Comparison of ENCODE assay signal across 8 mouse cellular contexts in the genomic region with DNA sequence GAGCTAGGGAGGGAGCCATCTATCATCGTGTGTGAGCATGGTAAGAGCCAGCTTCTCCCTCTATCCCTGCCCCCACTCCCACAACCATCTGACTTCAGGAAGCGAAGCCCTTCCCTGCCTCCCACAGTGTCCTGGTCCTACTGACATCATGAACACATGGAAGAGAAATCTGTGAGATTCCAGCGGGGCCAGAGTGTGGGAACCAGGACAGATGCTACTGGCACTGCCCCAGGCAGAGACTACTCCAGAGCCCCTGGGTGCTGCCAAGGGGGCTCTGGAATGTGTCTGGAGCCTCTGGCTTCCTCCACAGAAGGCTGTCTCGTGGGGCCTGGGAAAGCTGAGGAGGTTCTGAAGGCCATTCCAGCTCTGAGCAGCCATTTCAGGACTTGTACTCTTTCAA. TPM values are rescaled to one million over a fixed set of nuclear protein-coding genes. Genes with fewer than 3 reads are reported as not detected.
A peak's percentile ranks its signal among the peaks of the same experiment; 100 is the strongest.
DNase-seq lines count a peak whose midpoint lies in the region; ATAC-seq and TF ChIP-seq lines count a peak whose summit lies in the region.

No protein-coding gene starts in this region.

- no peak overlapping the region for H3K4me3 ChIP-seq in hindbrain, embryonic 13.5 days
- no peak overlapping the region for H3K4me3 ChIP-seq in hindbrain, embryonic 11.5 days (ENCODE audit: low read depth, low read length)
- H3K4me3 ChIP-seq in lung, embryonic 15.5 days, result no peak overlapping the region
- no peak overlapping the region for H3K4me3 ChIP-seq in liver, postnatal 0 days (ENCODE audit: low read depth, low read length)
- no peak overlapping the region for H3K4me3 ChIP-seq in forebrain, embryonic 15.5 days

- 0 out of 2 replicates have a peak overlapping the region, but pooled peaks have one; percentile 12 for H3K27ac ChIP-seq in hindbrain, embryonic 13.5 days
- no peak overlapping the region for H3K27ac ChIP-seq in hindbrain, embryonic 11.5 days (ENCODE audit: low read depth, low read length)
- H3K27ac ChIP-seq in lung, embryonic 15.5 days, result peak overlapping the region; percentile 35
- H3K27ac ChIP-seq in liver, postnatal 0 days (ENCODE audit: low read depth), result no peak overlapping the region
- H3K27ac ChIP-seq in forebrain, embryonic 15.5 days (replicated peaks), result no peak overlapping the region

- H3K9me3 ChIP-seq in hindbrain, embryonic 13.5 days, result no peaks in the 10 kb centered on the region
- H3K9me3 ChIP-seq in hindbrain, embryonic 11.5 days (ENCODE audit: control insufficient read depth, low read length), result no peaks in the 10 kb centered on the region
- H3K9me3 ChIP-seq in lung, embryonic 15.5 days, result no peaks in the 10 kb centered on the region
- no peaks in the 10 kb centered on the region for H3K9me3 ChIP-seq in liver, postnatal 0 days (ENCODE audit: low read length)
- H3K9me3 ChIP-seq in forebrain, embryonic 15.5 days, result no peaks in the 10 kb centered on the region

- peaks cover 12% of the 10 kb centered on the region for H3K4me1 ChIP-seq in hindbrain, embryonic 13.5 days (replicated peaks)
- peaks cover 3% of the 10 kb centered on the region; the same call in 1 of the 2 replicates for H3K4me1 ChIP-seq in hindbrain, embryonic 11.5 days (replicated peaks; ENCODE audit: control insufficient read depth, insufficient read depth, low read length)
- peaks cover 35% of the 10 kb centered on the region for H3K4me1 ChIP-seq in lung, embryonic 15.5 days
- no peaks in the 10 kb centered on the region for H3K4me1 ChIP-seq in liver, postnatal 0 days (ENCODE audit: insufficient read depth)
- H3K4me1 ChIP-seq in forebrain, embryonic 15.5 days, result no peaks in the 10 kb centered on the region

- H3K9ac ChIP-seq in hindbrain, embryonic 13.5 days, result no peak overlapping the region
- no peak overlapping the region for H3K9ac ChIP-seq in hindbrain, embryonic 11.5 days (ENCODE audit: low read depth, low read length)
- no peak overlapping the region for H3K9ac ChIP-seq in lung, embryonic 15.5 days
- no peak overlapping the region for H3K9ac ChIP-seq in liver, postnatal 0 days (replicated peaks)
- no peak overlapping the region for H3K9ac ChIP-seq in forebrain, embryonic 15.5 days (replicated peaks)

- TF ChIP-seq EP300 in liver, postnatal 0 days (IDR thresholded peaks at IDR 0.05; ENCODE audit: low read depth), result no peak

- peaks cover 24% of the 10 kb centered on the region for H3K27me3 ChIP-seq in hindbrain, embryonic 13.5 days
- peaks cover 5% of the 10 kb centered on the region; the same call in 1 of the 2 replicates for H3K27me3 ChIP-seq in hindbrain, embryonic 11.5 days (ENCODE audit: control insufficient read depth, insufficient read depth, low read length)
- peaks cover 7% of the 10 kb centered on the region; the same call in 1 of the 2 replicates for H3K27me3 ChIP-seq in lung, embryonic 15.5 days
- H3K27me3 ChIP-seq in liver, postnatal 0 days (ENCODE audit: insufficient read depth, low read length), result 0 out of 2 replicates have a peak, but pooled peaks cover 6% of the 10 kb centered on the region
- peaks cover 6% of the 10 kb centered on the region; the same call in 1 of the 2 replicates for H3K27me3 ChIP-seq in forebrain, embryonic 15.5 days

- TF ChIP-seq CTCF in liver, postnatal 0 days (IDR thresholded peaks at IDR 0.05; ENCODE audit: low read depth), result no peak

- DNase-seq in hindbrain, embryonic 11.5 days (ENCODE audit: low spot score), result no peak
- peak; percentile 45 for DNase-seq in brain, adult 2 months (ENCODE audit: low read depth, low spot score)
- DNase-seq in heart, adult 8-10 months (ENCODE audit: low spot score), result peak; percentile 81
- DNase-seq in liver, postnatal 0 days, result no peak
- DNase-seq in left cerebral cortex, postnatal 14 days (ENCODE audit: low spot score in 2 of 2), result no peak

- WGBS in hindbrain, embryonic 13.5 days, result 48% methylated on average over 4 of the region's 4 CpGs
- 42% methylated on average over 4 of the region's 4 CpGs for WGBS in hindbrain, embryonic 11.5 days
- 32% methylated on average over 4 of the region's 4 CpGs for WGBS in lung, embryonic 15.5 days
- WGBS in liver, postnatal 0 days (ENCODE audit: insufficient replicate concordance), result 39% methylated on average over 4 of the region's 4 CpGs
- 56% methylated on average over 4 of the region's 4 CpGs for WGBS in forebrain, embryonic 15.5 days

- no peaks in the 10 kb centered on the region for H3K36me3 ChIP-seq in hindbrain, embryonic 13.5 days
- H3K36me3 ChIP-seq in hindbrain, embryonic 11.5 days (ENCODE audit: control insufficient read depth, insufficient read depth, low read length), result no peaks in the 10 kb centered on the region
- no peaks in the 10 kb centered on the region for H3K36me3 ChIP-seq in lung, embryonic 15.5 days
- H3K36me3 ChIP-seq in liver, postnatal 0 days (replicated peaks; ENCODE audit: insufficient read depth, low read length), result no peaks in the 10 kb centered on the region
- no peaks in the 10 kb centered on the region for H3K36me3 ChIP-seq in forebrain, embryonic 15.5 days

- ATAC-seq in hindbrain, embryonic 13.5 days (ENCODE audit: low FRiP score), result no peak
- ATAC-seq in hindbrain, embryonic 11.5 days (ENCODE audit: low FRiP score), result no peak
- peak; percentile 50; the same call in 1 of the 2 replicates for ATAC-seq in lung, embryonic 15.5 days (ENCODE audit: borderline replicate concordance, extremely low read depth, low FRiP score, low TSS enrichment)
- no peak for ATAC-seq in liver, postnatal 0 days
- no peak for ATAC-seq in forebrain, embryonic 15.5 days (replicated peaks)

- no peak overlapping the region for H3K4me2 ChIP-seq in hindbrain, embryonic 13.5 days
- no peak overlapping the region for H3K4me2 ChIP-seq in hindbrain, embryonic 11.5 days (replicated peaks; ENCODE audit: low read depth, low read length)
- no peak overlapping the region for H3K4me2 ChIP-seq in lung, embryonic 15.5 days
- no peak overlapping the region for H3K4me2 ChIP-seq in liver, postnatal 0 days (ENCODE audit: low read depth, low read length)
- H3K4me2 ChIP-seq in forebrain, embryonic 15.5 days (replicated peaks), result no peak overlapping the region

- intact Hi-C loops in left cerebral cortex, postnatal 14 days (cut with DNase I), result no loop called here

RNA-seq across cellular contexts. Expression of gene Heyl, which starts 5.6 kb away (rescaled TPM):
- 8.0 and 8.8 TPM in 2 replicates for polyA plus RNA-seq in hindbrain, embryonic 13.5 days (2015; fragmentation: Nextera tagmentation; extraction: Ambion mirVana)
- 10.5 and 14.2 TPM in 2 replicates for polyA plus RNA-seq in hindbrain, embryonic 11.5 days (2014; fragmentation: Nextera tagmentation; extraction: Ambion mirVana)
- total RNA-seq in heart, adult 8-10 months (2022), result 10 to 100 TPM in 3 of 4 experiments, 1 to 10 TPM in 1; 9.7 to 11.7 (median 10.9) TPM
- 30.0 TPM in 2 replicates for polyA plus RNA-seq in lung, embryonic 15.5 days (2015; fragmentation: Nextera tagmentation; extraction: Ambion mirVana)
- polyA plus RNA-seq in liver, postnatal 0 days (2015; fragmentation: Nextera tagmentation; extraction: Ambion mirVana), result 0.78 and 0.81 TPM in 2 replicates
- 4.3 TPM in 2 replicates for polyA plus RNA-seq in forebrain, embryonic 15.5 days (2015; fragmentation: Nextera tagmentation; extraction: Ambion mirVana)
- total RNA-seq in left cerebral cortex, postnatal 14 days (2021), result 1 to 10 TPM; 6.4 to 7.1 TPM

RNA-seq across cellular contexts. Expression of gene Nt5c1a, which starts 26.4 kb away (rescaled TPM):
- not detected in 2 replicates for polyA plus RNA-seq in hindbrain, embryonic 13.5 days (2015; fragmentation: Nextera tagmentation; extraction: Ambion mirVana)
- polyA plus RNA-seq in hindbrain, embryonic 11.5 days (2014; fragmentation: Nextera tagmentation; extraction: Ambion mirVana), result not detected in 2 replicates
- total RNA-seq in heart, adult 8-10 months (2022), result 10 to 100 TPM; 48.9 to 75.3 (median 70.1) TPM
- not detected in 2 replicates for polyA plus RNA-seq in lung, embryonic 15.5 days (2015; fragmentation: Nextera tagmentation; extraction: Ambion mirVana)
- not detected in 2 replicates for polyA plus RNA-seq in liver, postnatal 0 days (2015; fragmentation: Nextera tagmentation; extraction: Ambion mirVana)
- polyA plus RNA-seq in forebrain, embryonic 15.5 days (2015; fragmentation: Nextera tagmentation; extraction: Ambion mirVana), result 0.15 TPM in 1 of 2 replicates, not detected in the other
- total RNA-seq in left cerebral cortex, postnatal 14 days (2021), result 10 to 100 TPM; 10.1 to 11.0 TPM

RNA-seq across cellular contexts. Expression of gene Pabpc4, which starts 34.4 kb away (rescaled TPM):
- polyA plus RNA-seq in hindbrain, embryonic 13.5 days (2015; fragmentation: Nextera tagmentation; extraction: Ambion mirVana), result 28.0 and 30.0 TPM in 2 replicates
- polyA plus RNA-seq in hindbrain, embryonic 11.5 days (2014; fragmentation: Nextera tagmentation; extraction: Ambion mirVana), result 38.0 and 47.1 TPM in 2 replicates
- 100 to 1,000 TPM; 323 to 392 (median 367) TPM for total RNA-seq in heart, adult 8-10 months (2022)
- 32.8 and 37.2 TPM in 2 replicates for polyA plus RNA-seq in lung, embryonic 15.5 days (2015; fragmentation: Nextera tagmentation; extraction: Ambion mirVana)
- polyA plus RNA-seq in liver, postnatal 0 days (2015; fragmentation: Nextera tagmentation; extraction: Ambion mirVana), result 31.5 and 33.2 TPM in 2 replicates
- polyA plus RNA-seq in forebrain, embryonic 15.5 days (2015; fragmentation: Nextera tagmentation; extraction: Ambion mirVana), result 28.4 and 32.0 TPM in 2 replicates
- total RNA-seq in left cerebral cortex, postnatal 14 days (2021), result 10 to 100 TPM; 37.2 to 39.2 TPM

RNA-seq across cellular contexts. Expression of gene Hpcal4, which starts 44.7 kb away (rescaled TPM):
- 14.9 and 18.8 TPM in 2 replicates for polyA plus RNA-seq in hindbrain, embryonic 13.5 days (2015; fragmentation: Nextera tagmentation; extraction: Ambion mirVana)
- polyA plus RNA-seq in hindbrain, embryonic 11.5 days (2014; fragmentation: Nextera tagmentation; extraction: Ambion mirVana), result 1.1 and 1.5 TPM in 2 replicates
- under 1 TPM; 0.14 to 0.25 (median 0.19) TPM for total RNA-seq in heart, adult 8-10 months (2022)
- polyA plus RNA-seq in lung, embryonic 15.5 days (2015; fragmentation: Nextera tagmentation; extraction: Ambion mirVana), result 0.28 and 0.37 TPM in 2 replicates
- not detected in 2 replicates for polyA plus RNA-seq in liver, postnatal 0 days (2015; fragmentation: Nextera tagmentation; extraction: Ambion mirVana)
- polyA plus RNA-seq in forebrain, embryonic 15.5 days (2015; fragmentation: Nextera tagmentation; extraction: Ambion mirVana), result 25.3 and 28.3 TPM in 2 replicates
- total RNA-seq in left cerebral cortex, postnatal 14 days (2021), result 100 to 1,000 TPM; 350 to 371 TPM

Comparison
In these comparisons a context has a peak if more than half of its experiments do, and no peak if none do; other contexts are left out.
1. H3K27ac ChIP-seq: peak in hindbrain, embryonic 13.5 days (single experiment) and lung, embryonic 15.5 days (single experiment); none in hindbrain, embryonic 11.5 days (single experiment), liver, postnatal 0 days (single experiment) and forebrain, embryonic 15.5 days (single experiment).
2. DNase-seq: peak in brain, adult 2 months (single experiment) and heart, adult 8-10 months (single experiment); none in hindbrain, embryonic 11.5 days (single experiment), liver, postnatal 0 days (single experiment) and left cerebral cortex, postnatal 14 days (0 of 2).